Mouse (Mus musculus): ENCODE results near the gene Spata32. TPM values are rescaled to one million over a fixed set of nuclear protein-coding genes. Genes with fewer than 3 reads are reported as not detected.

The Spata32 gene
- not detected in 2 replicates for polyA plus RNA-seq (2014; fragmentation: Nextera tagmentation; extraction: Ambion mirVana)

DNA sequence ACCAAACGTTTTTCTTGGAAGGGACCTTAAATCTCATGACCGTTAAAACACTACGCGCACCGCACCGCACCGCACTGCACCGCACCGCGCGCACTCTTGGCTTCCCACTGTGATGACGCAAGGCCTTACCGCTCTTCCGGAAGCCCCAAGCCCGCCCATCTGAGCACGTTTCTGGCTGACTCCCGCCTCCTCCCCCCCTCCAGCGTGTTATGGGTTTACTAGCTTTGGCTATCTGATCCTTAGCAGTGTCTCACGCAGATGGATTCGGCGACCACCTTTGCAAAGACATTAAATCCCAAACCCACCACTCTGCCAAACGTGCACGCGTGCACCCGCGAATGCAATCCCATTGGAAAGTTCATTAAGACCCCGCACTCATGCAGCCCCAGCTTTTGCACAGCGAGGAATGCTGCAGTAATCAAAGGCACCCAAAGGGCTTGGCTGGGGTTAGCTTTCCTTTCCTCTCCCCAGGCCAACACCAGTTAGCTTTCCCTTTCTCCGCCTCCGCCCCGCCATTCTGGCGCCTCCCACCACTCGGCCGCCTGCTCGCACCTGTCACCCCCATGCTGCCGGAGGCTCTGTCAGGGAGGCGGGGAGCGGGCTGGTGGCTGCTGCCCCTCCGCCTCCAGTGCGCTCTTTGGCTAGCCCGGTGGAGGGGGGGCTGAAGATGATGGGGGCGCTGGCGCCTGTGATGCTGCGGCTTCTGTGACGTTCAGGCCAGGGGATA lies at the start of gene Spata32:
TSS of gene Spata32 (minus strand) at position 643 of the 727 bp plus-strand sequence.
- WGBS: under 1% methylated on average over 45 of the region's 45 CpGs
- no peaks in the 10 kb centered on the region for H3K27me3 ChIP-seq (ENCODE audit: control insufficient read depth, insufficient read depth, low read length)
- no peaks in the 10 kb centered on the region for H3K9me3 ChIP-seq (replicated peaks; ENCODE audit: control insufficient read depth, low read length)
- peak; percentile 69 for DNase-seq (ENCODE audit: low spot score)
- peak within 1 kb of the TSS; percentile 46 for H3K9ac ChIP-seq (replicated peaks; ENCODE audit: low read length)
- peaks cover 3% of the 10 kb centered on the region for H3K36me3 ChIP-seq (replicated peaks; ENCODE audit: control insufficient read depth, insufficient read depth, low read depth, low read length)
- H3K4me1 ChIP-seq (ENCODE audit: control insufficient read depth, insufficient read depth, low read length): peaks cover 2% of the 10 kb centered on the region; the same call in 1 of the 2 replicates
- peak; percentile 46 for ATAC-seq (replicated peaks; ENCODE audit: insufficient number of reproducible peaks, low FRiP score, low TSS enrichment, low read depth)
- peak within 1 kb of the TSS; percentile 25; the same call in 1 of the 2 replicates for H3K27ac ChIP-seq (replicated peaks; ENCODE audit: low read depth, low read length)
- H3K4me2 ChIP-seq (ENCODE audit: low read depth, low read length): peak within 1 kb of the TSS; percentile 80
- peak within 1 kb of the TSS; percentile 36 for H3K4me3 ChIP-seq (ENCODE audit: low read depth, low read length)

DNA sequence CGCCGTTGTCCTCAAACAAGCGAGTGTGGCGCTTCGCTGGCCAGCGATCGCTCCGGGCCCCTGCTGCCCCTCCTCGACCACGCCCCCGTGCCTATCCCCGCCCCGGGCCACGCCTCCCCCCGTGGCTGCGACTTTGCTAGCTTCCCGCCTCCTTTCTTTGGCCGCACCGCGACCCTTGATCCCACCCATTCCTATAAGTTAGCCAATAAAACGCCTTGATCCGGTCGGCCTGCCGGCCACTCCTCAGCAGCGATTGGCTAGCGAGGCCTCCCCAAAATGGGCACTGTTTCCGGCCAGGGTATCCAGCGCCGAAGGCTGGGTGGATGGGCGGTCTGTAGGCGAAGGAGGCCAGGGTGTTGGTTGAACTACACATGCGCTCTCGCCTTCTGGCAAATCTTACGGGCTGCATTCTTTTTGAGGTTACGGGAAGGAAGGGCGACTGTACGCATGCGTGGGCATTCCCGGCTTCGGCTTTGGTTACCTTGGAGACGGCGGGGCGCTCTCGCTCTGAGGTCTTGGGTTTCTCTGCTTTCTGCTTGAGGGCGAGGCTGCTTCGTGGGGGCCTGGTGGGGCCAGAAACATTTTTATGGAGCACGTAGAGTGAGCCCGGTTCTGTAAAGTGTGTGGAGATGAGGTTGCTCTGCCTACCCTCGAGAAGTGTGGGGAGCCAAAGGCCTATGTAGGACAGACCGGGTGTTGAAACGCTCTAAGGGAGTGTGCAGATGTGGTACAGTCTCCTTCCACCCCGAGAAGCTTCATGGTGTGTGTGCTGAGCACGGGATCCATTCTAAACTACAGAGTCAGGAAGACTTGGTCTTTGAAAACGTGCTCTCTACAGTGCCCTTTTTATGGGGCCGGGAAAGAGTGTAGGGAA lies 49.4 kb upstream of the Spata32 start, which contains the start of gene Map3k14:
TSS of gene Map3k14 (minus strand) at position 127 of the 874 bp plus-strand sequence.
- ATAC-seq (replicated peaks; ENCODE audit: insufficient number of reproducible peaks, low FRiP score, low TSS enrichment, low read depth) (peak; percentile 99), DNase-seq (ENCODE audit: low spot score) (peak; percentile 99)
- 1% methylated on average over 55 of the region's 55 CpGs for WGBS
- no peaks in the 10 kb centered on the region for H3K9me3 ChIP-seq (replicated peaks; ENCODE audit: control insufficient read depth, low read length)
- no peaks in the 10 kb centered on the region for H3K4me1 ChIP-seq (ENCODE audit: control insufficient read depth, insufficient read depth, low read length)
- H3K36me3 ChIP-seq (replicated peaks; ENCODE audit: control insufficient read depth, insufficient read depth, low read depth, low read length): no peaks in the 10 kb centered on the region
- H3K4me3 ChIP-seq (ENCODE audit: low read depth, low read length): peak within 1 kb of the TSS; percentile 69
- peak within 1 kb of the TSS; percentile 83 for H3K4me2 ChIP-seq (ENCODE audit: low read depth, low read length)
- peak within 1 kb of the TSS; percentile 79 for H3K27ac ChIP-seq (replicated peaks; ENCODE audit: low read depth, low read length)
- peak within 1 kb of the TSS; percentile 73 for H3K9ac ChIP-seq (replicated peaks; ENCODE audit: low read length)
- H3K27me3 ChIP-seq (ENCODE audit: control insufficient read depth, insufficient read depth, low read length): no peaks in the 10 kb centered on the region

DNA sequence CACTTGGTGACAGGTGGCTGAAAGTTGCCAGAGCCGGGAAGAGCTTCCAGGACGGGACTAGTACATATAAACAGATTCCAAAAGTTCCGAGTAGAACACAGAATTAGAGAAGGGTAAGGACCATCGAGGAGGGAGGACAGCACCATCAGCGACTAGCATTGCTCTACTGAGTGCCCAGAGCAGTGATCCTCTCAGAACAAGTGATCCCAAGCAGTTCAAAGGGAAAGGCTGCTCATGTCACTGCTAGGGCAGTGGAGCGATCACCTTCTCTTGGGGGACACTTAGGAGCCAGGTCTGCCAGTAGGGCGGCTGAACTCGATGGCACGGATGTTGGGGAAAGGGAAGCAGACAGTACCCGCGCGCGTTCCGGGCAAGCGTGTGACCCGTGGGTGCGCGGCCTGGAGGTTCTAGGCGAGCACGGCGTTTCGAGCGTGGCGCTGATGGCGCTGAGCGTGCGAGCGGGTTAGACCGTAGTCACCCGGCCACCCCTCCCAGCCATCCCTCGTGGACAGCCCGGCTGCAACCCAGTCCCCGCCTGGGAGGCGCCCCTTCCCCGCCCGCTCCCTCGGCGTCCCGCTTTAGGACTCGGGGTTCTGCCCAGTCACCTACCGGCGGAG lies 48.6 kb upstream of the Spata32 start:
- H3K9ac ChIP-seq (replicated peaks; ENCODE audit: low read length): peak overlapping the region; percentile 73
- H3K9me3 ChIP-seq (replicated peaks; ENCODE audit: control insufficient read depth, low read length): no peaks in the 10 kb centered on the region
- ATAC-seq (replicated peaks; ENCODE audit: insufficient number of reproducible peaks, low FRiP score, low TSS enrichment, low read depth) (no peak; the same call in 1 of the 2 replicates), DNase-seq (ENCODE audit: low spot score) (peak; percentile 18)
- no peaks in the 10 kb centered on the region for H3K27me3 ChIP-seq (ENCODE audit: control insufficient read depth, insufficient read depth, low read length)
- WGBS: under 1% methylated on average over 42 of the region's 42 CpGs
- H3K4me3 ChIP-seq (ENCODE audit: low read depth, low read length): peak overlapping the region; percentile 69
- H3K4me2 ChIP-seq (ENCODE audit: low read depth, low read length): peak overlapping the region; percentile 83
- H3K27ac ChIP-seq (replicated peaks; ENCODE audit: low read depth, low read length): no peak overlapping the region; the same call in 1 of the 2 replicates
- no peaks in the 10 kb centered on the region for H3K36me3 ChIP-seq (replicated peaks; ENCODE audit: control insufficient read depth, insufficient read depth, low read depth, low read length)
- H3K4me1 ChIP-seq (ENCODE audit: control insufficient read depth, insufficient read depth, low read length): no peaks in the 10 kb centered on the region

DNA sequence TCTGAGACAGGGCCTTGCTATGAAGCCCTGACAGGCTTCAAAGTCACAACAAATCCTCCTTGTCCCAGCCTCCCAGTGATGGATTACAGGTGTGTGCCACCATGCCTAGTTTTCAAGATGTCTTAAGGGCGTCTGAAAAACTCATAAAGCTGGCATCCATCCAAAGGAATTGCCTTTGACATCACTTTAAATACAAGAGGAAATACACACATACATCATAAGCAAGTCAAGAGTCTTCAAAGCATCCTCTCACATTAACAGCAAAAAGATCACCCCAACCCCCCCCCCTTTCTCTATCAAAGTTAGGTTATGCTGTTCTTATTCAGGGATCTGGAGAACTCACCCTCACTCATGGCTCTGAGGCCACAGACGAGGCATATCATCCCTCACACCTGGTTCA lies 47.6 kb upstream of the Spata32 start:
- Histone ChIP-seq H3K4me2 (ENCODE audit: low read depth, low read length) (no peak overlapping the region), H3K9ac (replicated peaks; ENCODE audit: low read length) (no peak overlapping the region), H3K36me3 (replicated peaks; ENCODE audit: control insufficient read depth, insufficient read depth, low read depth, low read length) (no peaks in the 10 kb centered on the region), H3K4me3 (ENCODE audit: low read depth, low read length) (no peak overlapping the region), H3K27me3 (ENCODE audit: control insufficient read depth, insufficient read depth, low read length) (no peaks in the 10 kb centered on the region), H3K4me1 (ENCODE audit: control insufficient read depth, insufficient read depth, low read length) (no peaks in the 10 kb centered on the region), H3K9me3 (replicated peaks; ENCODE audit: control insufficient read depth, low read length) (no peaks in the 10 kb centered on the region), H3K27ac (replicated peaks; ENCODE audit: low read depth, low read length) (no peak overlapping the region)
- ATAC-seq (replicated peaks; ENCODE audit: insufficient number of reproducible peaks, low FRiP score, low TSS enrichment, low read depth) (no peak), DNase-seq (ENCODE audit: low spot score) (no peak)
- WGBS: 48% methylated on average over 2 of the region's 2 CpGs

DNA sequence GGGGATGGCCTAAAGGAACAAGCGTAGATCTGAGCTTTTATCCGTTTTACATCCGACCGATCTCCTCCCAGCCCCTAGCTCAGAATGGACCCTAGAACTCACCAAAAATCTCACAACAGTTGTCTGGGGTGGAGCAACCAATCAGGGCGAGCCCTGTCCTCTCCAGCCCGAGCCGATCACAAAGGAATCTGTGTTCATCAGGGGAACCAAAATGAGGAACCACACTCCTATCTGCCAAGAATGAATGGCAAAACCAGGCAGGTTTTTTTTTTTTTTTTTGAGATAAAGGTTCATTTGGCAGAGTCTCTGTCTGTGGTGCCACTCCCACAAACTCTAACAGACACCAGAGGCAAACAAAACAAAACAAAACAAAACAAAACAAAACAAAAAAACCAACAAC lies 47.0 kb upstream of the Spata32 start:
- DNase-seq (ENCODE audit: low spot score) (no peak), ATAC-seq (replicated peaks; ENCODE audit: insufficient number of reproducible peaks, low FRiP score, low TSS enrichment, low read depth) (no peak)
- Histone ChIP-seq H3K27me3 (ENCODE audit: control insufficient read depth, insufficient read depth, low read length) (no peaks in the 10 kb centered on the region), H3K27ac (replicated peaks; ENCODE audit: low read depth, low read length) (no peak overlapping the region), H3K4me2 (ENCODE audit: low read depth, low read length) (no peak overlapping the region), H3K9ac (replicated peaks; ENCODE audit: low read length) (no peak overlapping the region), H3K4me1 (ENCODE audit: control insufficient read depth, insufficient read depth, low read length) (no peaks in the 10 kb centered on the region), H3K4me3 (ENCODE audit: low read depth, low read length) (no peak overlapping the region), H3K36me3 (replicated peaks; ENCODE audit: control insufficient read depth, insufficient read depth, low read depth, low read length) (no peaks in the 10 kb centered on the region), H3K9me3 (replicated peaks; ENCODE audit: control insufficient read depth, low read length) (no peaks in the 10 kb centered on the region)
- 44% methylated on average over 7 of the region's 7 CpGs for WGBS

DNA sequence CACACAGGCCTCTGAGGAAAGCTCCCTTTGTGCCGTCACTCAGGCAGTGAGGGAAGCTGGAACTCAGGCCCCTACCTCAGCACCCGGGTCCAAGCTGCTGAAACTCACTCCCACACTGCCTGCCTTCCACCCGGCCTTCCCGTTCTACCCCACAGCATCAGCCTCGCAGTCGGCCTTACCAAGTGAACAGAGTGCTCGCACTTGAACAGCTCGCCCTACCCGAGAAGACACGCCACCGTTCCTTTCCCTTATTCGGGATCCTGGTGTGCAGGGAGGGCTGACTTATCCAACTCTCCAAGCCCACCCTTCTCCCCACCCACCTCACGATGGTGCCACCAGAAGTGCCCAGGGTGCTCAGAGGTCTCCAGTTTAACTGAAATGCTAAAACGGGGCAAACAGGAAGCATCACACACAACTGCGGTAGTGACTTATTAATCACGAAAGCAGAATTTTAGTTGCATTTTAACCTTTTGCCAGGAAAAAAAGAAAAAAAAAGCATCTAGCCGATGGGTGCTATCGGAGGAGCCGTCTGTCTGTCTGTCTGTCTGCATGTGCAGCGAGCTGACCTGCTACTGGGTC lies 46.3 kb upstream of the Spata32 start:
- Histone ChIP-seq H3K27ac (replicated peaks; ENCODE audit: low read depth, low read length) (no peak overlapping the region), H3K36me3 (replicated peaks; ENCODE audit: control insufficient read depth, insufficient read depth, low read depth, low read length) (no peaks in the 10 kb centered on the region), H3K9me3 (replicated peaks; ENCODE audit: control insufficient read depth, low read length) (no peaks in the 10 kb centered on the region), H3K9ac (replicated peaks; ENCODE audit: low read length) (0 out of 2 replicates have a peak overlapping the region, but pooled peaks have one; percentile 34), H3K27me3 (ENCODE audit: control insufficient read depth, insufficient read depth, low read length) (no peaks in the 10 kb centered on the region), H3K4me3 (ENCODE audit: low read depth, low read length) (no peak overlapping the region), H3K4me2 (ENCODE audit: low read depth, low read length) (no peak overlapping the region), H3K4me1 (ENCODE audit: control insufficient read depth, insufficient read depth, low read length) (no peaks in the 10 kb centered on the region)
- DNase-seq (ENCODE audit: low spot score) (no peak), ATAC-seq (replicated peaks; ENCODE audit: insufficient number of reproducible peaks, low FRiP score, low TSS enrichment, low read depth) (no peak)
- 81% methylated on average over 20 of the region's 20 CpGs for WGBS

DNA sequence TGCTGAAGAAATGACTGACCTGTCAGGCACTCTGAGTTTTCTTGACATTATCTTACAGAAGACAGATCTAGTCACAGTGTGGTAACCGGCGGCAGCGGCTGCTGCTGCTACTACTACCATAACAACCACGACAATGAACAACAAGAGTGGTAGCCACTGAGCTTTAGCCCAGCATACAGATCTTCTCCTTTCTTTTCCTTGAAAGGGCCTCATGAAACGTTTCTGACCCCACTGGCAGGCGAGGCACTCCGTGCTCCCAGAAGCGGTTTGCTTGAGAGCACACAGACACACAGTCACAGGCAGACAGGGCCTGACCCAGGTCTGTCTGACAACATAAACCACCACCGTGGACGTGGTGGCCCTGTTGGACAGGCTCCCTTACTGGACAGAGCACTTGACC lies 45.3 kb upstream of the Spata32 start:
- Histone ChIP-seq H3K9ac (replicated peaks; ENCODE audit: low read length) (0 out of 2 replicates have a peak overlapping the region, but pooled peaks have one; percentile 9), H3K4me3 (ENCODE audit: low read depth, low read length) (no peak overlapping the region), H3K27me3 (ENCODE audit: control insufficient read depth, insufficient read depth, low read length) (no peaks in the 10 kb centered on the region), H3K9me3 (replicated peaks; ENCODE audit: control insufficient read depth, low read length) (no peaks in the 10 kb centered on the region), H3K4me1 (ENCODE audit: control insufficient read depth, insufficient read depth, low read length) (no peaks in the 10 kb centered on the region), H3K27ac (replicated peaks; ENCODE audit: low read depth, low read length) (no peak overlapping the region), H3K36me3 (replicated peaks; ENCODE audit: control insufficient read depth, insufficient read depth, low read depth, low read length) (no peaks in the 10 kb centered on the region), H3K4me2 (ENCODE audit: low read depth, low read length) (no peak overlapping the region)
- 59% methylated on average over 10 of the region's 10 CpGs for WGBS
- DNase-seq (ENCODE audit: low spot score) (no peak), ATAC-seq (replicated peaks; ENCODE audit: insufficient number of reproducible peaks, low FRiP score, low TSS enrichment, low read depth) (no peak)

Measured in embryonic facial prominence, embryonic 11.5 days (tissue).